Mouse (Mus musculus) c-Kit-positive CD71-positive TER-119-negative erythroid progenitor cells, embryonic 14.5 days (primary cell): ENCODE results near the gene Rbm4.
"Not testable (repeated sequence)": the region's sequence is repeated elsewhere in the genome, so short reads cannot be mapped to it uniquely, and the experiment has no call there.

Experiments
- DNase-seq: peaks from one replicate; pipeline ENCODE4 v3.0.0-alpha.2; 2013; ENCODE audit warnings: low read depth

The Rbm4 gene

DNA sequence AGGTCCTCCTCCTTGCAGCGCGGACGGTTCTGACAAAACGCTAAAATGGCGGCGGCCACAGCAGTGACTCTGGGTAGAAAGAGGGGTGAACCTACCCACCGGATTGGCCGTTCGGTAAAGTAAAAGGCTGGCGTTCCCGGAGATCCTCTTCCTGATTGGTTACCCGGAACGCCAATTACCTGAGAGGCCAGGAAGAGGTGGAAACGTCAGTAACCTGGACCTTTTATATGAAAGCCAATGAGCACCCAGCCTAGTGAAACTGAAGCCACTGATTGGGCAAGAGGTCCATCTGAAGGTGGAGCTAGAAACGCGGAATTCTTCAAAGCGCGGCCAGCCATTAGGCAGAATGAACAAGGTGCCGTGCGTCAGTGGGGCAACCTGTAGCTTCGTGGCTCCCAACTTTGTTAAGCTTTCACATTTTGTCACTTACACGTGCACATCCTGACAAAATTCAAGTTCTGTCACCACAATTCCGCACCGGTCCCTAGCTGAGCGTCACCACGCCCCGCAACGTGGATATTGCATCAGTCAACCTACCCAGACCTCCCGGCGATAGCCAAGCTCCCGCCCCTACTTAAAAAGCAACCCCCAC lies at the start of gene Rbm4:
Gene Rbm4, minus strand, starts transcription at position 71 of the 592 bp plus-strand sequence.
- peak; percentile 100 for DNase-seq

- DNase-seq = no peak
Observed at GRCm38 (mm10) chr19:4842611-4843010, 48.9 kb upstream of the Rbm4 start.

DNA sequence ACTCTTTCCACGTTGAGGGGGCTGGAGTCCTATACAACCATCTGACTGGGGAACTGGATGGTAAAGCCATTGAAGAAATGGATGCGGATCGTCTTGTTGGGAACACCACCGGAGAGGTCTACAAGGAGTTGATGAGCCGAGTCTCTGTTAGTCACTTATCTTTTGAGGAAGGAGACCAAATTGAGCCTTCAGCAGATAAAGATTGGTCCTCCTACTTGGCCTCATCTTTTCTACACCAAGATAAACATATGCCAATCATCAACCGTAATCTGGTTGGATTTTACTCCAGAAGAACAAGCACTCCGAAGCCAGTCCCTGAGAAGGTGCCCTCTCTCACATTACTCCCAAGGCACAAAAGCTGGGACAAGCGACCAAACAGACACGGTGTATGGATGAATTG lies 47.1 kb upstream of the Rbm4 start:
- DNase-seq = no peak

GRCm38 (mm10) chr19:4839149-4839548 lies 45.4 kb upstream of the Rbm4 start, which contains the start of the genes Ccs and Ccdc87:
Gene Ccs (minus strand): TSS chr19:4839332.
Gene Ccdc87 (plus strand): TSS chr19:4839366.
- peak; percentile 94 for DNase-seq

DNA sequence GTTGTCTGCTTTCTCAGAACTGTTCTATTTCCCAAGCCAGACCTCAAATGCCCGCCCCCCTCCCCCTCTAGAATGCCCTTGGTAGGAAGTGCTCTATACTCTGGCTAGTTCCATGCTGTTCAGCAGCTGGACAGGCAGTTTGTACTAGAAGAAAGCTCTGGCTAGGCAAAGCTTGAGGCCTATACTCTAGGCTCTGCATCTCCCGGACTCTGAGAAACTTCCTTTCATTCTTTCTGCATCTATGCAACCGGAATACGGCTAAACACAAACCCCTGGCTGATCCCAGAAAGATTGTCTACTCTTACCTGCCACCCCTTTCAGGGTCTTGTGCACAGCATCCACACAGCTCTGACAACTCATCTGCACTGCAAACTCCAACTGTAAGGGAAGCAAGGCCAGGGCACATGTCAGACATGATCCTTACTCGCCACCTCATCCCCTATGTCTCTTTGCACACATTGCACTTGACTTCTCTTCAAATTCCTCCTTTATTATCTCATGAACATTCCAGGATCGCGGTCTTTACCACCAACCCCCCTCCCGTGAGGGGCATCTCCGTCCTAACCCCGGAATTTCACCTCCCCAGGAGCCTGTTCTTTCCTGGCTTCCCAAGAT lies 44.9 kb upstream of the Rbm4 start:
- no peak for DNase-seq

DNA sequence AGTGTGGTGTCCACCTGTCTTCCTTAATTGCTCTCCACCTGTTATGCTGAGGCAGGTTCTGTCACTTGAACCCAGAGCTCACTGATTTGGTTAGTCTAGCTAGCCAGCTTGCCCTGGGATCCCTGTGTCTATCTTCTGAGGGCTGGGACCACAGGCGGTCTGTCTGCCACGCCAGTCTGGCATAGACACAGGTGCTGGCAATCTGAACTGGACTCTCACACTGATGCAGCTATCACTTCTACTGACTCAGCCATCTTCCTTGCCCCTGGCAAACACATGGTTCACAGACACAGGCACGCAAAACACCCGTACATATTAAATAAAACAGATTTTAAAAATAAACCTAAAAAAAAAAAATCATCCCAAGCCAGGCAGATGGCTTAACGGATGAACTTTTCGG lies 43.3 kb upstream of the Rbm4 start:
- DNase-seq = no peak

- no peak for DNase-seq
Observed at GRCm38 (mm10) chr19:4836096-4836495, 42.4 kb upstream of the Rbm4 start.

DNA sequence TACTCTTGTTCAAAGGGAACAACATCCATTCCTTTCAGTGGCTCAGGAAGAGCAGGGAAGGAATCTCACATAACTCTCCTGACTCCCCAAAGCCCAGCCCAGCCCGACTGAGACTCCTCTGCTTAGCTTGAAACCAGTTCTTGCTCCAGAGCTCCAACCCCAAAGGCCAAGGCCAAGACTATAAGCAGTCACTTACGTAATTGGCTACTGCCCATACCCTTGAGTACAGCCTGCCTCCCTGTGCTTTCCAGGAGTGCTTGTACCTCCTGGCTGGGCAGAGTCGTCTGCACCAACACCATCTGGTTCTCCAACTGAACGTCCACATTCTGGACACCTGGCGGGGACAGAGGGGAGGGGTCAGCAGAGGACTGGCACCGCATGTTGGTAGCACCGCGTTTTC lies 40.3 kb upstream of the Rbm4 start:
- DNase-seq = no peak

DNA sequence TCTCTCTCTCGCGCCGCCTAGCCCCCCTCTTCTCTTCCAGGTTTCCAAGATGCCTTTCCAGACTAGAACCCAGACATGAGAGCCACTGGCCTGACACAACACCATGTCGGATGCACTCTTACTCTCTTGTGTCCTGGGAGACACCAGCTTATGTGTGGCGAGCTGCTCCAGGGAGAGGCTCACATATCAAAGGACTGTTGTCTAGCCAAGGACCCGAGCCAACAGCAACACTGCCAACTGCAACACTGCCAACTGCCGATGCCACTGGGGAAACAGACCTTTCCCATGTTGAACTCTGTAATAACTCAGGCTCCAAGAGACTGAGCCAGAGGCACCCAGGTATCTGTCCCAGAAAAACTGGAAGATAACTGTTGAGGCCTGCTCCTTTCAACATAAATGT lies 35.5 kb upstream of the Rbm4 start:
- no peak for DNase-seq

DNA sequence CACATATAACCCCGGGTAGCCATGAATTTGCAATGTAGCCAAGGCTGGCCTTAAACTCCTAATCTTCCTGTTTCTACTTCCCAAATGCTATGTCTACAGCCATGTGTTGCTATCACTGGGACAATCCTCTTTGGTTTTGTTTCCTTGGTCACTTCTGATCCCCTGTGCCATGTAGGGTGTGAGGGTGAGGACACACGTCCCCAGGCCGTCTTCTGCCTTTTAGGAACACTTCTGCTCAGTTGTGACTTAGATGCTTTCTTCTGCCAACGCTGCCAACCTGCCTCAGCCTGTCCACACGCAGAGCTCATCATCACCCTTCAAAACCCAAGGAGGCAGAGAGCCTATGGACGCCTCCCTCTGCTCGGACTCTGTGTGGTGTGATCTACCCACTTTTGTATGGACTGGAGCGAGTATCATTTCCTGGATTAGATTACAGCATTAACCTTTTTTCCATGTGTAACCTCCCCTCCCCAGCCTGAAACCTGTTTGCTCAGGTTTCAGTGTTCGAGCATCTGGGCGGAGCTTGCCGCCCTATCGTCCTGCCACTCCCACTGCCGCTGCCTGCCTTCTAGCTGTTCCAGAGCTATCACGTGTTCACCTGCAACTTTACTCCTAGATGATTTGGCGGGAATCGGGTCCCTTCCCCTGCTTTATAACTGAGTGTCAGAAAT lies 34.9 kb upstream of the Rbm4 start:
- no peak for DNase-seq

- DNase-seq = no peak
Observed at GRCm38 (mm10) chr19:4820678-4821303, 27.1 kb upstream of the Rbm4 start.

DNA sequence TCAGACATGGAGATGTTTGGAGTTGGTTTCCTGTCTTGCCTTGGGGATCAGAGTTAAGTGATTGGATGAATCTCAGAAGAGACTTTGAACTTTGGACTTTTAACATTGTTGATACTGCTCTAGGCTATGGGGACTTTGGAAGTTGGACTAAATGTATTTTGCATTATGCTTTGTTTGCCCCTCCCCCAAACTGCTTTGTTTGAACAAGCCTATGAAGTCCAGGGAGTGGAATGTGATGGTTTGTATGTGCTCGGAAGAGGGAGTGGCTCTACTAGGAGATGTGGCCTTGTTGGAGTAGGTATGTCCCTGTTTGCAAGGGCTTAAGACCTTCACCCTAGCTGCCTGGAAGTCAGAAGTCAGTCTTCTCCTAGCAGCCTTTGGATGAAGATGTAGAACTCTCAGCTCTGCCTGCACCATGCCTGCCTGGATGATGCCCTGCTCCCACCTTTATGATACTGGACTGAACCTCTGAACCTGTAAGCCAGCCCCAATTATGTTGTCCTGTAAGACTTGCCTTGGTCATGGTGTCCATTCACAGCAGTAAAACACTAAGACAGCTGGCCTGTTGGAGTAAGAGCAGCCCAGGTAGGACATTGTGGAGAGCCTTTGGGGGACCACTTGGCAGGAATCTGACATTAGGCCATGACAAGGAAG lies 23.6 kb upstream of the Rbm4 start:
- no peak for DNase-seq

DNA sequence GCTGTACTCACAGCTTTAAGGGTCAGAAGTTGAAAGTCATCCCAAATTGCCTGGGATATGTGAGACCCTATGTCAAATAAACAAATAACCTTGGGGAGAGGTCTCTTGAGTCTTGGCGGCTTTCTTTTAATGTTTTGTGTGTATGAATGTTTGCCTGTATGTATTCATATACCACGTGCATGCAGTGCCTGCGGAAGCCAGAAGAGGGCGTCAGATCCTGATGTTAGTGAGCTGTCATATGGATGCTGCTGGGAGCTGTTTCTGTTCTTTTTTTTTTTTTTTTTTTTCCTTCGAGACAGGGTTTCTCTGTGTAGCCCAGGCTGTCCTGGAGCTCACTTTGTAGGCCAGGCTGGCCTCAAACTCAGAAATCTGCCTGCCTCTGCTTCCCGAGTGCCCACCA lies 19.3 kb upstream of the Rbm4 start:
- DNase-seq = no peak

DNA sequence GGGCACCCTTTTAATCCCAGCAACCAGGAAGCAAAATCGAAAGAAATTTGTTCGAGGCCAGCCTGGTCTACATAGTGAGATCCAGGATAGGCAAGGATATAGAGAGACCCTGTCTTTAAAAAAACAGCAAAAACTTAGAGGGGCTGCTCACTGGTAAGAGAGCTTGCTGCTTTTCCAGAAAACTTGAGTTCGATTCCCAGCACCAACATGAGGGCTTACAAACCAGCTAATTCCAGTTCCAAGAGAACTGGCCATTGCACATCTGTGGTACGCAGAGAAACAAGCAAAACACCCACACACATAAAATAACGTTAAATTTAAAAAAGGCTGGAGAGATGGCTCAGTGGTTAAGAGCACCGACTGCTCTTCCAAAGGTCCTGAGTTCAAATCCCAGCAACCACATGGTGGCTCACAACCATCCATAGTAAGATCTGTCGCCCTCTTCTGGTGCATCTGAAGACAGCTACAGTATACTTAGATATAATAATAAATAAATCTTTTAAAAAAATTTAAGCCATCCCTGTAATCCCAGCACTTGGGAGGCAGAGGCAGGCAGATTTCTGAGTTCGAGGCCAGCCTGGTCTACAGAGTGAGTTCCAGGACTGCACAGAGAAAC lies 18.7 kb upstream of the Rbm4 start:
- not testable (repeated sequence) for DNase-seq

DNA sequence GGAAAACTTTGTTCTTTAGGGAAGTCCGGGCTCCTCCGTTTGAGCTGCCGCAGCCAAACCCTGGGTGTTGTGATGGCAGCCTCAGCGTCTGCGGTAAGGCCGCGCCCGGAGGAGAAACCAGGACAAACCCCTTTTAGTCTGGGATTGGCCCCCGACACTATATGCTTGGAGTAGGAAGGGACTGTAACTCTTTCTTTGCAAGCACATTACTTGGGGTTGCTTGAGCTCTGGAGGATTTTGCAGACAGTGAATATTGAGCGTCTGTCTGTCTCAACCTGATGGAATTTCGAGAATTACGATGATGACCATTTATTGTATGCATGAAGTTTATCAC lies 18.2 kb upstream of the Rbm4 start:
- no peak for DNase-seq

DNA sequence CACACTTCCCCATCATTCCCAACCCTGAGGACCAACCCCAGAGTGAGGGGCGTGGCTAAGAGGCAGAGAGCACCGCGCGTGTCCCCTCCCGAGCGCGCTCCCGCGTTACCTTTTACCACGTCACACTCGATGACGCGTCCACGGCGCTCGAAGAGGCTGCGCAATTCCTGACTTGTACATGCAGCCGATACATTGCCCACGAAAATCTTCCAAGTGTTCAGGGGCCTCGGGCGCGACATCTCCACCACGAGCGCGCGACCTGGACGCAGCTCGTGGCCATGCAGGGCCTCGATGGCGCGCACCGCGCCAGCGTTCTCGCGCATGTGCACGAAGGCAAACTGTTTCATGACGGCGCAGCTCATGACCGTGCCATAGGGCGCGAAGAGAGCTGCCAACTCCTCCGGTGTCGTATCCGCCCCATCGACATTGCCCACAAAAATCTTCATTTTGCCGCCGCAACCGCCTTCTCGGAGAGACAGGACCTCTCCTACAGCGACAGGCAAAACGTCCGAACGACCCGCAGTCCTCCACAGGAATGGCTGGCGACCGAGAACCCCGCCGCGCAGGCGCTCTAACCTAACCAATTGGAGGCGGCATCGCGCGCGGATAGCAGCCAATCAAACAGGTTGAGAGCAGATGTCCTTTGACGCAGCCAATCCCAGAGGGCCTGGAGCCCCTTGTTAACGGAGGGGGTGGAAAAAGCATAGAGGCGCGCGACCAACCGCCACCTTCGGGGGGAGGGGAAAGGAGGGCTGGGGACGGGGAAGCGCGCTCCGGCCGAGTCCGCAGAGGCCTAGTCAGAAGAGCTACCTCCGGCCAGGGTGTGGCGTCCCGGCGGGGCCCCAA lies 17.6 kb upstream of the Rbm4 start, which contains the start of the genes Gm21992 and Rbm14:
Gene Gm21992, minus strand, starts transcription at position 550 of the 846 bp plus-strand sequence.
Gene Rbm14, minus strand, starts transcription at position 572 of the 846 bp plus-strand sequence.
- peak; percentile 96 for DNase-seq

- no peak for DNase-seq
Observed at GRCm38 (mm10) chr19:4810746-4811062, 17.0 kb upstream of the Rbm4 start.

DNA sequence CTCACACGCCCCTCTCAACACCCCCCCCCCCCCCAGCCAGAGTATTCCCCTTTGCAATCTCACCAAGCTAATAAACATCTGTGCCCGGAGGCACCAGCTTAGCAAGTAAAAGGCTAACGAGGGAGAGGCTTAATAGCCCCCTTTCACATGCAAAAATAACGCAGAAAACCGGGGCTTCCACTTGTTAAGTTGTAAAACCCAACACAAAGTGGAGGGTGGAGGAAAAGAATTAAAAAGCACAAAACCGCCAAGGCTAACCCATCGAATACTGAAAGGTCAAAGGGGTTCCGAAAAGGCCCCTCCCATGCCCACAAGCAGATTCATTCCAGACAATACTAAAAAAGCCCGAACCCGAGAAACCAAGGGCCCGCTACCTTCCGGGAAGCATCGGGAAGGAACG lies 16.6 kb upstream of the Rbm4 start:
- no peak for DNase-seq

- no peak for DNase-seq
Observed at GRCm38 (mm10) chr19:4803283-4803682, 9.6 kb upstream of the Rbm4 start.

GRCm38 (mm10) chr19:4802691-4803091 lies 9.0 kb upstream of the Rbm4 start:
- no peak for DNase-seq

DNA sequence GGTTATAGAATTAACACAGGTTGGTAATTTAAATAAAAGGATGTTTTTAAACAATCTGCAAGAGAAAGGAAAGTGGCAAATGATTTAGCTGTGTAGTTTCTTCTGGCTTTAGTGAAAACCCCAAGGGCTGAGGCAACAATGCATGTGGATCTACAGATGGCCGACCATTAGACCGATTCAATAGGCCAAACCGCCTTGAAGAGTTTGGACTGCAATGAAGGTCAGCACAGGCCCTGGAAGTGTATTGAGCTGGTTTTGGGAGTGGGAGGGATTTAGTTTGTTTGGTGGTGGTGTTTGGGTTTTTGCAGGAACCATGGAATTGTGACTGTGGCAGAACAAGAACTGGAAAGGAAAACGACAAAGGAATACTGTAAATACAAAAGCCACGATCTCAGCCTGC lies 5.4 kb upstream of the Rbm4 start:
- no peak for DNase-seq
